Mouse (Mus musculus) leukemia stem cell, adult 10-12 weeks (primary cell): ENCODE results near the gene Olfr403. TPM values are rescaled to one million over a fixed set of nuclear protein-coding genes. Genes with fewer than 3 reads are reported as not detected.

Source experiments
- polyA plus RNA-seq: library from polyadenylated mRNA; stranded (reverse); fragments of >175 nt; gene quantifications from 2 replicates; pipeline ENCODE4 v1.2.3, GENCODE M21; 2012; ENCODE audit warnings: low replicate concordance

Gene Olfr403
- polyA plus RNA-seq, result not detected in 2 replicates

DNA sequence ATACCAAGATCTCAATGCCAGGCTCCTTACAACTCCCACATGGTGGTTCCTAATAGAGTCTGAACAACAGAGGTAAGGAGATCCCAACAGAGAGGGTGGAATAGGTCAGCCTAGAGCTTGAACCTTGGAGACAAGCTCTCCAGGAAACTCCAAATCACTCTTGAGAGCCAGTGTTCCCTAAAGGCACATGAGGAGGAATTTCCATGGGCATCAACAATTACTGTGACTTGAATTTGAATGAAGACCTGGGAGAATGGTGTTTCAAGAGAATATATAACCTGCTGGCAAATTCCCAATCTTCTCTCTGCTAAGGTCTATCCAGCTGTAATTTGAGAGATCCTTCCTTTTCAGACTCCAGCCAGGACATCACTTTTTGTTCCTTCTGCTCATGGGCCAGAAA is at the start of gene Olfr403:
Olfr403 (plus strand) TSS at position 301 of the 400 bp plus-strand sequence.

DNA sequence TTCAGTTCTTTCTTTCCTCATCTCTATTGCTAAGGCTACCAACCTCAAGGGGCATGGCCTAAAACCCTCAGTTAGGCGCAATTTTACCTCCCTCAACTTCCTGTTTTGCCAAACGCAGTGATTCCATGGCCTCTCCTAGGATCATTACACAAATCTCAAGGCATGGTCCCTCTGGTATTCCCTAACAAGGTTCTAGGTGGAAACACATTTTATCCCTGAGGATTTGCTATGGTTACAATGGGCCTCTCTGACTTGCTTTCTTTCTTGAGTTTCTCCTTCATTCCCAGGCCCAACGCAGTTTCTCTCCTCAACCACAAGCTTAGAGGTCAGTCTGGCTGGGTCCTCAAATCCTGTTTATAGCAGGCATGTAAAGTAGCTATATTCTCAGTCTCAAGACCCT is 32.8 kb upstream of the Olfr403 start, which contains the start of gene Olfr402:
Olfr402 (plus strand) TSS at position 301 of the 400 bp plus-strand sequence.

DNA sequence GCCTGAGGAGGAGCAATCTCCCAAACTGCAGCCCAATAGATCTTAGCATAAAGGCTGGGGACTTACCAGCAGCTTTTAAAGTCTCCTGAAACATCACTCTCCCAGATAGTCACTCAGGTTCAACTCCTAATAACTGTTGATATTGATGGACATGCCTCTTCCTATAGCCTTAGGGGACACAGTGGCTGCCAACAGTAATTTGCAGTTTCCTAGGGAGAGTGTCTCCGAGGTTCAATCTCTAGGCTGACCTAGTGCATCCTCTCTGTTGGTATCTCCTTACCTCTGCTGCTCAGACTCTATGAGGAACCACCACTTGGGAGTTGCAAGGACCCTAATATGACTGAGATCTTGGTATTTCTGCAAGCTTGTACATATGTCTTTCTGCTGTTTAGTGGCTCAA is 25.2 kb downstream of the Olfr403 start, which contains the start of gene Olfr43:
Olfr43 (minus strand) TSS at position 101 of the 400 bp plus-strand sequence.

Other genes starting within 250 kb of the Olfr403 start
- not detected in 2 replicates for gene Olfr23, start 249.6 kb upstream of the Olfr403 start, polyA plus RNA-seq
- gene Olfr397, start 225.4 kb upstream of the Olfr403 start, polyA plus RNA-seq, result not detected in 2 replicates
- gene Olfr398, start 195.8 kb upstream of the Olfr403 start, polyA plus RNA-seq, result not detected in 2 replicates
- not detected in 2 replicates for gene Olfr139, start 129.7 kb upstream of the Olfr403 start, polyA plus RNA-seq
- 0.18 TPM in 1 of 2 replicates, not detected in the other for gene Olfr399, start 129.6 kb upstream of the Olfr403 start, polyA plus RNA-seq
- gene Zfp616, start 116.3 kb upstream of the Olfr403 start, polyA plus RNA-seq, result 0.06 TPM in 1 of 2 replicates, not detected in the other
- gene Olfr401, start 72.5 kb upstream of the Olfr403 start, polyA plus RNA-seq, result not detected in 2 replicates
- not detected in 2 replicates for gene Olfr402, start 32.7 kb upstream of the Olfr403 start, polyA plus RNA-seq
- gene Olfr43, start 25.1 kb downstream of the Olfr403 start, polyA plus RNA-seq, result not detected in 2 replicates
- gene Olfr406, start 73.6 kb downstream of the Olfr403 start, polyA plus RNA-seq, result not detected in 2 replicates
- gene Olfr59, start 97.5 kb downstream of the Olfr403 start, polyA plus RNA-seq, result not detected in 2 replicates
- 0.05 TPM in 1 of 2 replicates, not detected in the other for gene Olfr410, start 151.8 kb downstream of the Olfr403 start, polyA plus RNA-seq
- not detected in 2 replicates for gene Olfr411, start 166.4 kb downstream of the Olfr403 start, polyA plus RNA-seq
- not detected in 2 replicates for gene Olfr412, start 175.8 kb downstream of the Olfr403 start, polyA plus RNA-seq